Mouse (Mus musculus) lung, postnatal 0 days (tissue): ENCODE measurements at regions not wholly inside any gene's neighbourhood (a gene's known extent, or its start where the extent isn't known, plus 50 kb on each side); places are given as distances from the start of the nearest gene placed in this dataset.
A peak's percentile ranks its signal among the peaks of the same experiment; 100 is the strongest.

ENCODE experiments used
- ATAC-seq: fragments of 200-750 bp; cut with Nextera tagmentation; 2 replicates; pipeline ENCODE4 v1.8.0; 2017; ENCODE audit warnings: moderate library complexity
- DNase-seq: peaks from one replicate; pipeline ENCODE4 v3.0.0-alpha.2; 2016; ENCODE audit warnings: low spot score
- H3K27ac ChIP-seq: fragments of 300-500 bp; sonication (generic); 2 replicates; pipeline ENCODE4 v1.5.1; 2014; ENCODE audit warnings: antibody characterized with exemption, mild to moderate bottlenecking, low read length, mixed read lengths
- H3K27me3 ChIP-seq: fragments of 300-500 bp; sonication (generic); replicated peaks from 2 replicates; pipeline ENCODE4 v1.6.1; 2014; ENCODE audit warnings: low read length, mixed read lengths; ENCODE audit not compliant: insufficient read depth
- H3K36me3 ChIP-seq: fragments of 300-500 bp; sonication (generic); 2 replicates; pipeline ENCODE4 v1.6.1; 2014; ENCODE audit warnings: low read length, mixed read lengths; ENCODE audit not compliant: insufficient read depth
- H3K4me1 ChIP-seq: fragments of 300-500 bp; sonication (generic); 2 replicates; pipeline ENCODE4 v1.6.1; 2014; ENCODE audit warnings: antibody characterized with exemption, low read depth, low read length, mixed read lengths; ENCODE audit not compliant: insufficient read depth
- H3K4me2 ChIP-seq: fragments of 300-500 bp; sonication (generic); replicated peaks from 2 replicates; pipeline ENCODE4 v1.6.1; 2014; ENCODE audit warnings: low read depth, mild to moderate bottlenecking, low read length, moderate library complexity, mixed read lengths
- H3K4me3 ChIP-seq: fragments of 300-500 bp; sonication (generic); 2 replicates; pipeline ENCODE4 v1.5.1; 2014; ENCODE audit warnings: low read depth, low read length
- H3K9ac ChIP-seq: fragments of 300-500 bp; sonication (generic); replicated peaks from 2 replicates; pipeline ENCODE4 v1.6.1; 2014; ENCODE audit warnings: low read depth, mild to moderate bottlenecking
- H3K9me3 ChIP-seq: fragments of 300-500 bp; sonication (generic); 2 replicates; pipeline ENCODE4 v1.6.1; 2016; ENCODE audit warnings: low read length, mixed read lengths
- CTCF ChIP-seq: IDR thresholded peaks from 2 replicates; pipeline ENCODE4 v1.5.1; 2016; ENCODE audit warnings: antibody characterized with exemption, mild to moderate bottlenecking
- EP300 ChIP-seq: IDR thresholded peaks from 2 replicates; pipeline ENCODE4 v1.6.1; 2016; ENCODE audit warnings: antibody characterized with exemption, mild to moderate bottlenecking, control low read depth
- WGBS: fragments of 180-500 bp; shearing (Covaris S2); extraction: QIAGEN DNeasy Blood & Tissue Kit; methylation state at CpG from one replicate; pipeline ENCODE4 v1.1.7; 2014; 5-methylcytosine and 5-hydroxymethylcytosine counted together

DNA sequence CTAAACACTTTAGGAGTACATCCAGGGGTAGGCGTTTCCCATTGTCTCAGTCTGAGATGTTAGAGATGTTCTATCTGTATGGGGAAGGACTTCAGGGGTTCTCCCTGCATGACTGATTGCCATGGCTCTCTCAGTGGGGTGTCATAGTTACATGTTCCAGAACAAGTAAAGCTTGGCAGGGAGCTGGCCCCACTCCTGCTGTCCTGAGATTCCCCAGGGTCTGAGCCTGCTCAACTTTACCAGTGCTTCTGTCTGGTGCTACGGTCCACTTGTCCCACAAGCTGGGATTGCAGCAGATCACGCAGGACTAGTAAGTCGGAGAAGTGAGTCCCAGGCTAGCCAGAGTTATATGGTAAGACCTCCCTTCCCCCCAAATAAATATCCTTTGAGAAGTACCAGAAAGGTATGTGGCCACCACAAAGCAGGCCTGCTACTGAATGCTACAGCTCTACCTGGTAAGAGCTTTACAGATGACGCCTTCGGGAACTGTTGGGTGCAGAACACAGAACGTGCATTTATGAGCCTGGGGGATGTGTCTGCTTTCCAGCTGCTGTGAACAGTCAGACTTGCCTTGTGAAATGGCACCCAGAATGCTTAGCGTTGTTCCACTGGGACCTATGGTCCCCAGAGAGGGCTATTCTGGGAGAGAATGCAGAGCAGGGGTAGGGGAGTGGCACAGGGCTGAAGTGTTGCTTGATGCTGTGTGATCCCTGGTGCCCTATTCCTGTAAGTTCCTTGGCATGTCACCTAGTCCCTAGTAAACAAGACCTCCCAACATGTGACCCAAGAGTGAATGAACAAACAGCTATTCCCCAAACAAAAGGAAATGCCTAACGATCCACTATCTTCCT lies 148.9 kb upstream of the Tgfbr2 start:
- peak; percentile 92 for ATAC-seq

DNA sequence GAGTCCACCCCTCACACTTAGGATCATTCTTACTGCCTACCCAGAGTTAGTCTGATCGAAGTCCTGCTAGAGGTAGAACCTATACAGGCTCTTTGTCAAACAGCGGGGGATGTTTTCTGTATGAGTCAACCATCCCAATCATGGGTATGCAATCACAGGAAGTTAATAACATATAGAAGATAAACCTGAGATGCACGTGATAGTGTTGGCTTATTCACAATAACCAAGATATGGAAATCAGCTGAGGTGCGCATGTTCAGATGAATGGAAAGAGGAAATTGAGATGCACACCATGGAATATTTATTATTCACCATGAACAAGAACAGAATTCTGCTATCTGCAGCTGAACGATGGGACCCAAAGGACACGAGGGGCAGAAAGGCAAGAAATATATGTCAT lies 146.7 kb upstream of the Tgfbr2 start:
- no peak for ATAC-seq
- no peak for DNase-seq
- H3K27ac ChIP-seq = no peak overlapping the region

More for the DNA sequence above, 148.9 kb upstream of the Tgfbr2 start:
- Histone ChIP-seq H3K4me1 (peaks cover 8% of the 10 kb centered on the region; the same call in 1 of the 2 replicates), H3K9ac (no peak overlapping the region), H3K27me3 (no peaks in the 10 kb centered on the region), H3K4me3 (no peak overlapping the region), H3K27ac (peak overlapping the region; percentile 82), H3K9me3 (no peaks in the 10 kb centered on the region), H3K4me2 (no peak overlapping the region), H3K36me3 (no peaks in the 10 kb centered on the region)
- peak; percentile 91 for TF ChIP-seq EP300
- no peak for TF ChIP-seq CTCF
- WGBS = 56% methylated on average over 9 of the region's 9 CpGs
- DNase-seq = peak; percentile 92

DNA sequence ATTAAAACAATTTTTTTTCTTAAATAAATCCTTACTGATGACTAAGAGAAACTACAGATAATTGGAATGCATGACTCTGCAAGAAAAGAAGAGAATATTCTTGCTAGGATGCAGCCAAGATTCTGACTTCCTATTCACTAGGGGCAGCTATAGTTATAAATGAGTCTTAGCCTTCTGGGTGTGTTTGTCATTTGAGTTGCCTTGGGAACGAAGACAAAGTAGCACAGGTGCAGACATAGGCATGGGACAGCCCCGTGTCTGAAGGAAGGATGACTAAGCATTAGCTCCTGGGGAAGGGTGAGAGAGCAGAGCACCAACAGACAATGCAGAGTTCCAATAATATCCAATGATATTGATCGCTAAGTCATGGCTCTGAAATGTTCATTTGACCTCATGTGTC lies 144.3 kb upstream of the Tgfbr2 start:
- 59% methylated on average over 3 of the region's 3 CpGs for WGBS
- Histone ChIP-seq H3K27me3 (no peaks in the 10 kb centered on the region), H3K9me3 (no peaks in the 10 kb centered on the region), H3K4me3 (no peak overlapping the region), H3K36me3 (no peaks in the 10 kb centered on the region), H3K4me1 (peaks cover 12% of the 10 kb centered on the region; the same call in 1 of the 2 replicates), H3K27ac (no peak overlapping the region), H3K4me2 (no peak overlapping the region), H3K9ac (no peak overlapping the region)
- peak; percentile 25 for DNase-seq
- no peak for TF ChIP-seq EP300
- no peak for TF ChIP-seq CTCF
- no peak for ATAC-seq

More for the DNA sequence above, 146.7 kb upstream of the Tgfbr2 start:
- Histone ChIP-seq H3K9ac (no peak overlapping the region), H3K27me3 (no peaks in the 10 kb centered on the region), H3K36me3 (no peaks in the 10 kb centered on the region), H3K4me1 (peaks cover 8% of the 10 kb centered on the region; the same call in 1 of the 2 replicates), H3K4me2 (no peak overlapping the region), H3K4me3 (no peak overlapping the region), H3K9me3 (no peaks in the 10 kb centered on the region)
- TF ChIP-seq CTCF = no peak
- TF ChIP-seq EP300 = no peak
- WGBS = 84% methylated on average over 6 of the region's 6 CpGs

DNA sequence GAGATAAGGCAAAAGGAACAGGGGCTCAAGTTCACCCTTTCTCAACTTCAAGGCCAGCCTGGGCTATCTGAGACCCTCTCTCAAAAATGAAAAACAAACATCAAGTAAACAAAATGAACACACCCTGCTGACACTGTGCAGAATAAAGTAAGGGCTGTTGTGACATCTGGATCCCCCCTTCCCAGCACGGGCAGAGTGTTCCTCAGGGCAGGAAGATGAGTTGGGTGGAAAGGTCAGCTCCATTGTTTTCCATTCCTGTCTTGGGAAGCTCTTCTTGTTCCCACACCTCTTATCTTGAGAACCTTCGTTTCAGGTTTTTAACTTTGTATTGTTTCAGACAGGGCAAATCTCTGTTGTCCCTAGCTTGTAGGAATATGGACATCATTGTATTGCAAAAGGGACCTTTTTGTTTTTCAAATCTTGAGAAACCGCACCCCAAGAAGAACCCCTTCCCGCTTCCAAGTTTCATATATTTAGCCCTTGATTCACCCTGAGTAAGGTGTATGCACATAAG lies 141.5 kb upstream of the Tgfbr2 start:
- no peak for TF ChIP-seq CTCF
- TF ChIP-seq EP300 = no peak
- Histone ChIP-seq H3K27ac (no peak overlapping the region), H3K27me3 (no peaks in the 10 kb centered on the region), H3K9me3 (no peaks in the 10 kb centered on the region), H3K9ac (no peak overlapping the region), H3K4me3 (no peak overlapping the region), H3K4me1 (peaks cover 12% of the 10 kb centered on the region; the same call in 1 of the 2 replicates), H3K36me3 (no peaks in the 10 kb centered on the region), H3K4me2 (no peak overlapping the region)
- WGBS = 67% methylated on average over 4 of the region's 4 CpGs
- DNase-seq (no peak), ATAC-seq (no peak)

DNA sequence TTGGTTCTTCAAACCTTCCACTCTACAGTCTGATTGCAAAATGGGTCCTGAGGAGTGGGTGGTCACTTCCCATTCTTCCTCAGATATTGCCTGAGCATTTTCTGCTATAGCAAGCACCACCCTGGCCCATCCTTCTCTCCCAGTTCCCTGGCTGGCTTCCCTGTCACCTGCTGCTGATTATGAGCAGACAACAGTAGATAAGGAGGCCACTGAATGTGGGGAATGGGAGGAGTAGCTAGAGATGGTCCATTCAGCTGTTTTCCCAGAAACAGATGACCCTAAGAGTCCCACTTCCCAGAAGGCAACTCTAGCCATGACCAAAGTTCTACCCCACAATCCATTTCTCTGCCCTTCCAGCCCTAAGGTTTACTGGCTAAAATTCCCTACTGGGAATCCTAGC lies 139.6 kb upstream of the Tgfbr2 start:
- Histone ChIP-seq H3K4me2 (no peak overlapping the region), H3K27me3 (no peaks in the 10 kb centered on the region), H3K27ac (peak overlapping the region; percentile 71), H3K9me3 (no peaks in the 10 kb centered on the region), H3K36me3 (no peaks in the 10 kb centered on the region), H3K4me3 (no peak overlapping the region), H3K9ac (no peak overlapping the region), H3K4me1 (peaks cover 3% of the 10 kb centered on the region; the same call in 1 of the 2 replicates)
- TF ChIP-seq EP300 (no peak), CTCF (no peak)
- peak; percentile 18; the same call in 1 of the 2 replicates for ATAC-seq
- DNase-seq = no peak

DNA sequence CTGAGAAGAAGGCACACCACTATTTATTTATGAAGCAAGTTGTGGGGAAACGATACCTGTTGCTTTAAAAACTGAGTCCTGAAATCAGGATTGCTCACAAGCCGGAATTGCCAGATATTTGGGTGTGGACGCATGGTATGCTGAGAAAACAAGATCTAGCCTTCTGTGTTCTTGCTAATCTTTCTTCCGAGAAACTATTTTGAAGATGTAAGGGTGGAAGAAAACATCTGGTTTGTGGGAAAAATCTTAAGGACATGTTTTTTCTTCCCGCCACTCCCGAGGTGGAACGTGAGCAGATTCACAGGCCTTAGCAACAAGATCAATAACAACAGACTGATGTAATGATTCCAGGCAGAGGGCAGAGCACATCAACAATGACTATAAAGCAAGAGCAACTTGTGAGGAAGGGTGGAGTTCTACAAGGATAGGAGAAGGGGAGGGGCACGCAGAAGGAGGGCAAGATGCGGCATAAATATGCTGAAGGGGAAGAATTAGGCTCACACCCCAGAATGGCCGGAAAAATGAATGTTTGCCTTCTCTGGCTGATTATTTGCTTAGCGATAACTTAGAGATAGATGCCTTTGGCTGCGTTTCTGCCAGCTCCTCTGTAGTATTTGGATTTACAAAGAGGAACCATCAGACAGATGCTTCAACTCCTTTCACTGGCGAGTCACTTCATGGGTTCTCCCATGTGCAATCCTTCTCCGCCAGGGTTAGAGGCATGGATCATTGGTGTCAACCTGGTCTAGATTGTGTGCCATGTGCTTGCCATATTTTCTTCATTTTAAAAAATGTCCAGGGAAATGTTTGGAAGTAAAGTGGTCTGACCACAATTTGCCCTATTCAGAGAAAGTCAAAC lies 139.0 kb upstream of the Tgfbr2 start:
- Histone ChIP-seq H3K9ac (no peak overlapping the region), H3K27me3 (no peaks in the 10 kb centered on the region), H3K9me3 (no peaks in the 10 kb centered on the region), H3K4me2 (no peak overlapping the region), H3K4me1 (peaks cover 3% of the 10 kb centered on the region; the same call in 1 of the 2 replicates), H3K36me3 (no peaks in the 10 kb centered on the region), H3K4me3 (no peak overlapping the region), H3K27ac (peak overlapping the region; percentile 71)
- TF ChIP-seq EP300 (peak; percentile 94), CTCF (no peak)
- DNase-seq (peak; percentile 92), ATAC-seq (peak; percentile 91)
- WGBS = 34% methylated on average over 14 of the region's 14 CpGs
